Mouse (Mus musculus) testis, postnatal 14 days (tissue): Measurements from ENCODE around the gene Dnmbp.

ENCODE experiments used
- DNase-seq: peaks from one replicate; pipeline ENCODE4 v3.0.0; 2021; ENCODE audit warnings: low spot score

Dnmbp gene

GRCm38 (mm10) chr19:43797216-43797615 lies 142.8 kb downstream of the Dnmbp start:
- peak; percentile 68 for DNase-seq
